Mouse (Mus musculus) c-Kit-positive CD71-negative TER-119-negative erythroid progenitor cells, embryonic 14.5 days (primary cell): Measurements from ENCODE around the gene Prap1.
"Not testable (repeated sequence)": the region's sequence is repeated elsewhere in the genome, so short reads cannot be mapped to it uniquely, and the experiment has no call there.

Experiments used
- DNase-seq: peaks from one replicate; pipeline ENCODE4 v3.0.0-alpha.2; 2013; ENCODE audit warnings: low read depth

Prap1 gene

DNA sequence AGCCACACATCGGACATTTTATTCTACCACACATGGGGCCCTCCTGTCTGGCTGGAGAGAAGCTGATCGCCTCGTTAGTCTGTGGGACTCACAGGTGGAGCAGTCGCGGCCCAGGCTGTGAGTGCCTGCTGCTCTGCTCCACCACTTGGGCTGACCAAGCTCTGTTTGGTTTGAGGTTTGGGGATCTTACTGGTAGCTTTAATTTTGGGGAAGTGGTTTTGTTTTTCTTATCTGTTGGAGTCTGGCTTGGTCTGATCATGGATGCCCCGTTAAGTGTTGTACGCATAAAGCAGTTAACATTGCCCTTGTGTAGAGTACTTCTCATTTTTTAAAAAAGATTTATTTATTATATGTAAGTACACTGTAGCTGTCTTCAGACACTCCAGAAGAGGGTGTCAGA lies 40.8 kb downstream of the Prap1 start:
- not testable (repeated sequence) for DNase-seq

DNA sequence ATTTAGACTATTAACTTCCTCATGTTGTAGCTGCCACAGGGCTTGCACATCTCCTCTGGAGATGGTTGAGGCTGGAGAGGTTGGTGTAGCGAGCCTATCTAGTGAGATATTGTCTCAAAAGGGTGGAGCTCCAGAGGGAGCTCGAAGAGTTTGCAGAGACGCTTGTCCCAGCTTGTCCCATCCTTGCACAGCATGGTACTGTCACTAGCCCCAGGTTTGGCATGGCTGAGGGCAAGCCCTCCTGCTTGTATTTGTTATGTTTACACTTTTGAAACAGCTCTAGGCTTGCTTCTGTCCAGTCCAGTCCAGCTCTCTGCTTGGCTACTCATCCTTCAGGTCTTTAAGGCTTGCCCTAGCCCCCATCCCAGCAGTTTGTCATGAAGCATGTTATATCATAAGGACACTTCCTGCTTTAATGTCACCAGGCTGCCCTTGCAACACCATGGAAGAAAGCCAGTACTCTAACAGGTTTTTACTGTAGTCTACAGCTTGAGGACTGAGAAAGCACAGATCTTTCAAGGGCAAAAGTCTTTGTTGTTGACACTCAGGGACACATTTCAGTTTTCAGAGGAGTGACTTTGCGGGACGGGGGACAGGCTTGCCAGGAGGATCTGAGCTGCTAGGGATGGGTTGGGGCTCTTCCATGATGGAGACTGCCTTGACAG lies 42.0 kb downstream of the Prap1 start:
- no peak for DNase-seq

DNA sequence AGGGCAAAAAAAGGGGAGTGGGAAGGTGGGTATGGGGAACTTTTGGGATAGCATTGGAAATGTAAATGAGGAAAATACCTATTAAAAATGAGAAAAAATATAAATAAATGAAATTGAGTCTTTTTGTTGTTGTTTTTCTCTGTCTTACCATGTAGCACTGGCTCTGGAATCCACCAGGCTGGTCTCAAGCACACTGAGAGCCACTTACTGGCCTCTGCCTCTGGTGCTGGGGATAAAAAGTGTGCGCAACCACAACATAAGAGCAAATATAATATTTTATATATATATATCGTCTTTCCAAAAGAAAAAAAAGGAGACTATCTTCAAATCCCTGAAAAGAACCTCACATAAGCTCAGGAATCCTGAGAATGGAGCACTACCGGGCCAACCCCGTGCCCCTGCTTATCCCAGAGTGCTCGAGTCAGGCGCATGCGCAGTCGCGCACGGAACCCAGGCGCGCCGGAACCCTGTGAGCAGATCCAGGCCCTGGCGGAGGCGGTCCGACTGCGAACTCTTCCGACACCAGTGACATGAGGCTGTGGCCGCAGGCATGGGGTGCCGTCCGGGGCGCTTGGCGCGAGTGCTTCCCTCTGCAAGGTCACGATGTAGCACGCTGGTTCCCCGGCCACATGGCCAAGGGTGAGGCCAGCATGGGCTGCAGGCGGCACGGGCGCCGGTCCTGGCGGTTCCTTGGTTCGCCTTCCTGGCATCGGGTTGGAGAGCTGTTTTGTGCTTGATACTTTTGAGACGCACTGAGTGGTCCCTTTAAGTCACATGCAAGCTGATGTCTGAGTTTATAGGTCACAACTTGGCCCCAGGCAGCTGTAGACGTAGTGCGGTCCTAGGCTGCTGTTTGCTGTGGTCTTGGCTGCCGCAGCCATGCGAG lies 44.2 kb downstream of the Prap1 start, which contains the start of gene Mtg1:
TSS of gene Mtg1 (plus strand) at position 430 of the 886 bp plus-strand sequence.
- DNase-seq: peak; percentile 84

DNA sequence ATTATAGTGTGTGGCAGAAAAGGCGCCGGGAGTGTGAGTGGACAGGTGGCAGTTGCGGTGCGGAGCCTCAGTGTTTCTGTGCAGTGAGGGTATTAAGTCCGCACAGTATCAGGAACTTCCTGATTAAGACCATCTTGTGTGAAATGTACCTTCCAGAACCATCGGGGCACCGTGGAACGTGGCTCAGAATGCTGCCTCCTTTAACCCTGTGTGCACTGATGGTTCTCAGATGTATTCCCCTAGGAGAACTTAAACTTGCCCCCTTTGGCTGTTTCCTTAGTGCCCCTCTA lies 44.8 kb downstream of the Prap1 start:
- no peak for DNase-seq

DNA sequence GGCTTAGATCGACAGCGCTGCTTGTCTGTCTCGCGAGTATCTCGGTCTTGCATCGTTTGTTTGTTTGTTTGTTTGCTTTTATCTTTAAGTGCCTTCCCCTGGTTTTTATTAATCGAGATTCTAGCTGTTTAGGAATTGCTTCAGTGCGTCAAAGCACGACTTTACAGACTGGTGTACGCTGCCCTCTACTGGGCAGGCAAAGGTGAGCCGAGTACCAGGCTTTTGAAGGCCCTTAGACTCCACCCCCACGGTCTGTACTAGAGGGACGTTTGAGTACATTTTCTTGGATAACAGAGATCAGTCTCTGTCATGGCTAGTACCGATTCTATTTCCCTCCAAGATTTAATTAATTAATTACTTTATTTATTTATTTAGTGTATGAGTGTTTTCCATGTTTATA lies 48.2 kb downstream of the Prap1 start:
- DNase-seq: peak; percentile 65

DNA sequence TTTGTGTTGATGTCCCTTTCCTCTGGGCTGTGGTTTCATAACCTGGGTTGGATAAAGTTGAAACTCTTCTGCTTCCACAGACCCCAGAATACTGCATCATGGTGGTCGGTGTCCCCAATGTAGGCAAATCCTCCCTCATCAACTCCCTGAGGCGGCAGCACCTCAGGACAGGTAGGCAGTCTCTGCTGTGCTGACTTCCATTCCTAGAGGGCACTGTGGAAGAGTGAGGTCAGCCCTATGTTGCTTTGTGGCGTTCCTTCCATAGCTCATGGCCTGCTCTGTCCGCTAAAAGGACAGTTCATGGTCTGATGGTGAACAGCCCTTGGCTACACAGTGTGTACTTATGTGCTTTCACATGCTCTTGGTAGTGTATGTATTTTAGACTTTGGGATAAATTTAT lies 51.4 kb downstream of the Prap1 start:
- no peak for DNase-seq
